Mouse (Mus musculus) kidney, adult 2 months (tissue): ENCODE results near the gene Gpat3.

Source experiments
- CTCF ChIP-seq: fragments of 200-500 bp; conservative IDR thresholded peaks from 2 replicates; pipeline ENCODE4 v1.5.1; 2011; ENCODE audit warnings: low read depth, mild to moderate bottlenecking, control low read depth, low read length, moderate library complexity, mixed read lengths; ENCODE audit not compliant: insufficient read depth, insufficient read length
- POLR2A ChIP-seq: fragments of 200-500 bp; IDR thresholded peaks from one replicate; pipeline ENCODE4 v1.6.1; 2011; ENCODE audit warnings: low read depth, low read length, control low read depth

- no peak for TF ChIP-seq POLR2A
- TF ChIP-seq CTCF: no peak
Observed at GRCm38 (mm10) chr5:100822826-100823225, 22.7 kb upstream of the Gpat3 start.
